8 mouse cellular contexts compared by ENCODE assay signal in genomic region chr17:28022854-28023655, GRCm38 (mm10). TPM values are rescaled to one million over a fixed set of nuclear protein-coding genes. Genes with fewer than 3 reads are reported as not detected.
DNase-seq lines count a peak whose midpoint lies in the region; ATAC-seq and TF ChIP-seq lines count a peak whose summit lies in the region.

No protein-coding gene starts in this region.

- no peak for ATAC-seq in intestine, embryonic 14.5 days (replicated peaks; ENCODE audit: low FRiP score, low TSS enrichment, low read depth)
- ATAC-seq in intestine, embryonic 16.5 days = no peak
- no peak for ATAC-seq in hindbrain, embryonic 11.5 days (ENCODE audit: low FRiP score)

- H3K27me3 ChIP-seq in intestine, embryonic 14.5 days (replicated peaks; ENCODE audit: control insufficient read depth, insufficient read depth, low read length) = no peaks in the 10 kb centered on the region
- no peaks in the 10 kb centered on the region for H3K27me3 ChIP-seq in intestine, embryonic 16.5 days (replicated peaks; ENCODE audit: control insufficient read depth, insufficient read depth, low read length)
- no peaks in the 10 kb centered on the region for H3K27me3 ChIP-seq in hindbrain, embryonic 11.5 days (ENCODE audit: control insufficient read depth, insufficient read depth, low read length)

- H3K27ac ChIP-seq in intestine, embryonic 14.5 days (ENCODE audit: low read depth) = 0 out of 2 replicates have a peak overlapping the region, but pooled peaks have one; percentile 11
- no peak overlapping the region for H3K27ac ChIP-seq in intestine, embryonic 16.5 days (ENCODE audit: low read length)
- H3K27ac ChIP-seq in hindbrain, embryonic 11.5 days (ENCODE audit: low read depth, low read length) = no peak overlapping the region
- H3K27ac ChIP-seq in layer of hippocampus, adult 2 months = peak overlapping the region; percentile 40

- WGBS in intestine, embryonic 14.5 days = 87% methylated on average over 22 of the region's 22 CpGs
- 81% methylated on average over 22 of the region's 22 CpGs for WGBS in intestine, embryonic 16.5 days
- 91% methylated on average over 22 of the region's 22 CpGs for WGBS in hindbrain, embryonic 11.5 days

- DNase-seq in intestine, embryonic 14.5 days (ENCODE audit: low spot score) = no peak
- peak; percentile 73 for DNase-seq in cerebellum, adult 9-10 months
- no peak for DNase-seq in hindbrain, embryonic 11.5 days (ENCODE audit: low spot score)
- DNase-seq in layer of hippocampus, adult 2 months (ENCODE audit: low spot score in 2 of 2) = peak; percentile 68 to 77
- no peak for DNase-seq in yolk sac, embryonic 10.5 days (ENCODE audit: low spot score)
- no peak for DNase-seq in spleen, adult 12 weeks (ENCODE audit: low spot score)
- no peak for DNase-seq in Muller cell, postnatal 12 days (ENCODE audit: inconsistent ontology term)

- no peak overlapping the region for H3K9ac ChIP-seq in intestine, embryonic 14.5 days (ENCODE audit: low read length)
- H3K9ac ChIP-seq in intestine, embryonic 16.5 days (ENCODE audit: low read depth, low read length) = no peak overlapping the region
- H3K9ac ChIP-seq in hindbrain, embryonic 11.5 days (ENCODE audit: low read depth, low read length) = 0 out of 2 replicates have a peak overlapping the region, but pooled peaks have one; percentile 2

- peaks cover 4% of the 10 kb centered on the region; the same call in 1 of the 2 replicates for H3K36me3 ChIP-seq in intestine, embryonic 14.5 days (ENCODE audit: control insufficient read depth, insufficient read depth, low read length)
- H3K36me3 ChIP-seq in intestine, embryonic 16.5 days (ENCODE audit: control insufficient read depth, insufficient read depth, low read length) = no peaks in the 10 kb centered on the region
- no peaks in the 10 kb centered on the region for H3K36me3 ChIP-seq in hindbrain, embryonic 11.5 days (ENCODE audit: control insufficient read depth, insufficient read depth, low read length)

- no peak overlapping the region for H3K4me3 ChIP-seq in intestine, embryonic 14.5 days (ENCODE audit: low read depth, low read length)
- no peak overlapping the region for H3K4me3 ChIP-seq in intestine, embryonic 16.5 days (ENCODE audit: low read length)
- no peak overlapping the region for H3K4me3 ChIP-seq in hindbrain, embryonic 11.5 days (ENCODE audit: low read depth, low read length)
- H3K4me3 ChIP-seq in layer of hippocampus, adult 2 months = no peak overlapping the region

- TF ChIP-seq CTCF in layer of hippocampus, adult 2 months (conservative IDR thresholded peaks at IDR 0.05) = no peak

- H3K9me3 ChIP-seq in intestine, embryonic 14.5 days (ENCODE audit: control insufficient read depth, low read length) = no peaks in the 10 kb centered on the region
- no peaks in the 10 kb centered on the region for H3K9me3 ChIP-seq in intestine, embryonic 16.5 days (ENCODE audit: control insufficient read depth, low read length)
- no peaks in the 10 kb centered on the region for H3K9me3 ChIP-seq in hindbrain, embryonic 11.5 days (ENCODE audit: control insufficient read depth, low read length)

- H3K4me1 ChIP-seq in intestine, embryonic 14.5 days (replicated peaks; ENCODE audit: control insufficient read depth, insufficient read depth, low read length) = peaks cover 51% of the 10 kb centered on the region
- peaks cover 59% of the 10 kb centered on the region for H3K4me1 ChIP-seq in intestine, embryonic 16.5 days (ENCODE audit: control insufficient read depth, insufficient read depth, low read length)
- H3K4me1 ChIP-seq in hindbrain, embryonic 11.5 days (replicated peaks; ENCODE audit: control insufficient read depth, insufficient read depth, low read length) = peaks cover 13% of the 10 kb centered on the region

- H3K4me2 ChIP-seq in intestine, embryonic 14.5 days (ENCODE audit: low read length) = no peak overlapping the region
- H3K4me2 ChIP-seq in intestine, embryonic 16.5 days (ENCODE audit: low read depth, low read length) = no peak overlapping the region
- H3K4me2 ChIP-seq in hindbrain, embryonic 11.5 days (replicated peaks; ENCODE audit: low read depth, low read length) = no peak overlapping the region

RNA-seq across cellular contexts. Expression of gene Tcp11, which starts 57.4 kb away (rescaled TPM):
- polyA plus RNA-seq in intestine, embryonic 14.5 days (2014; fragmentation: Nextera tagmentation; extraction: Ambion mirVana) = 0.73 and 1.4 TPM in 2 replicates
- polyA plus RNA-seq in intestine, embryonic 16.5 days (2015; fragmentation: Nextera tagmentation; extraction: Ambion mirVana) = 1.6 TPM in 2 replicates
- polyA plus RNA-seq in hindbrain, embryonic 11.5 days (2014; fragmentation: Nextera tagmentation; extraction: Ambion mirVana) = 0.99 and 1.3 TPM in 2 replicates
- under 1 TPM; 0.74 to 0.84 TPM for total RNA-seq in layer of hippocampus, adult 2 months (2021)

Comparison
In these comparisons a context has a peak if more than half of its experiments do, and no peak if none do; other contexts are left out.
1. H3K27ac ChIP-seq: peak in intestine, embryonic 14.5 days (single experiment) and layer of hippocampus, adult 2 months (single experiment); none in intestine, embryonic 16.5 days (single experiment) and hindbrain, embryonic 11.5 days (single experiment).
2. DNase-seq: peak in cerebellum, adult 9-10 months (single experiment) and layer of hippocampus, adult 2 months (2 of 2); none in intestine, embryonic 14.5 days (single experiment), hindbrain, embryonic 11.5 days (single experiment), yolk sac, embryonic 10.5 days (single experiment), spleen, adult 12 weeks (single experiment) and Muller cell, postnatal 12 days (single experiment).